Mouse (Mus musculus) brain, embryonic 14.5 days (tissue): ENCODE measurements at regions not wholly inside any gene's neighbourhood (a gene's known extent, or its start where the extent isn't known, plus 50 kb on each side); places are given as distances from the start of the nearest gene placed in this dataset.

Source experiments
- CTCF ChIP-seq: fragments of 200-500 bp; IDR thresholded peaks from 2 replicates; pipeline ENCODE4 v1.5.1; 2012; ENCODE audit warnings: inconsistent platforms, mild to moderate bottlenecking, moderate library complexity, borderline replicate concordance; ENCODE audit not compliant: insufficient read depth, insufficient read length; ENCODE audit errors: extremely low read depth
- POLR2A ChIP-seq: fragments of 200-500 bp; IDR thresholded peaks from 2 replicates; pipeline ENCODE4 v1.6.1; 2012; ENCODE audit warnings: mild to moderate bottlenecking, inconsistent platforms, borderline replicate concordance; ENCODE audit not compliant: poor library complexity, insufficient read depth, insufficient read length, severe bottlenecking; ENCODE audit errors: extremely low read depth

GRCm38 (mm10) chr9:41577760-41578159 lies 416.3 kb upstream of the Ubash3b start:
- TF ChIP-seq CTCF: no peak
- TF ChIP-seq POLR2A: no peak
